In genomic region chr2:168168892-168169799, GRCm38 (mm10) we compare ENCODE assay signal across 8 mouse cellular contexts. TPM values are rescaled to one million over a fixed set of nuclear protein-coding genes. Genes with fewer than 3 reads are reported as not detected.
DNase-seq lines count a peak whose midpoint lies in the region; ATAC-seq lines count a peak whose summit lies in the region.

No protein-coding gene starts in this region.

- peak overlapping the region; percentile 56; the same call in 1 of the 2 replicates for H3K9ac ChIP-seq in lung, embryonic 16.5 days (ENCODE audit: low read length)

- peaks cover 17% of the 10 kb centered on the region for H3K36me3 ChIP-seq in erythroblast, embryonic 14.5 days (ENCODE audit: control insufficient read depth)
- H3K36me3 ChIP-seq in lung, embryonic 16.5 days (ENCODE audit: control insufficient read depth, insufficient read depth, low read length), result no peaks in the 10 kb centered on the region

- peaks cover 67% of the 10 kb centered on the region for H3K4me1 ChIP-seq in erythroblast, embryonic 14.5 days (ENCODE audit: control insufficient read depth)
- peaks cover 29% of the 10 kb centered on the region for H3K4me1 ChIP-seq in lung, embryonic 16.5 days (replicated peaks; ENCODE audit: control insufficient read depth, insufficient read depth, low read length)

- WGBS in lung, embryonic 16.5 days, result 32% methylated on average over 9 of the region's 9 CpGs

- ATAC-seq in erythroblast, adult 5-6 weeks (replicated peaks; ENCODE audit: low FRiP score, poor library complexity, severe bottlenecking), result no peak
- ATAC-seq in lung, embryonic 16.5 days (ENCODE audit: low read depth), result peak; percentile 66

- H3K27me3 ChIP-seq in erythroblast, embryonic 14.5 days (ENCODE audit: control insufficient read depth), result peaks cover under 1% of the 10 kb centered on the region; the same call in 1 of the 2 replicates
- H3K27me3 ChIP-seq in lung, embryonic 16.5 days (ENCODE audit: control insufficient read depth, insufficient read depth, low read depth, low read length), result no peaks in the 10 kb centered on the region

- peak overlapping the region; percentile 62 for H3K4me3 ChIP-seq in erythroblast, embryonic 14.5 days (replicated peaks)
- H3K4me3 ChIP-seq in lung, embryonic 16.5 days (ENCODE audit: low read length), result no peak overlapping the region

- DNase-seq in ZHBTc4 (ENCODE audit: low read depth, low spot score), result peak; percentile 68
- peak; percentile 53 for DNase-seq in kidney, adult 11 months
- DNase-seq in ovary, postnatal 10 days (ENCODE audit: low spot score), result no peak
- DNase-seq in thymus, postnatal 25 days, result no peak
- DNase-seq in layer of hippocampus, postnatal 14 days (ENCODE audit: low spot score in 2 of 2), result no peak

- H3K27ac ChIP-seq in lung, embryonic 16.5 days (ENCODE audit: low read length), result peak overlapping the region; percentile 71

- no peaks in the 10 kb centered on the region for H3K9me3 ChIP-seq in erythroblast, embryonic 14.5 days (ENCODE audit: control insufficient read depth, low read length)
- no peaks in the 10 kb centered on the region for H3K9me3 ChIP-seq in lung, embryonic 16.5 days (ENCODE audit: control insufficient read depth, low read length)

- peak overlapping the region; percentile 47 for H3K4me2 ChIP-seq in lung, embryonic 16.5 days (ENCODE audit: low read depth, low read length)

RNA-seq across cellular contexts. Expression of gene Adnp, which starts 37.8 kb away (rescaled TPM):
- 0.53 and 0.71 TPM in 2 replicates for polyA plus RNA-seq in erythroblast, embryonic 14.5 days (2012)
- 10.6 and 12.7 TPM in 2 replicates for total RNA-seq in erythroblast, adult 5-6 weeks (2015; ENCODE audit: low replicate concordance)
- total RNA-seq in erythroblast, adult 5-6 weeks (2017; ENCODE audit: low replicate concordance), result 0.17 and 5.4 TPM in 2 replicates
- polyA plus RNA-seq in lung, embryonic 16.5 days (2015; fragmentation: Nextera tagmentation; extraction: Ambion mirVana), result 1.3 and 1.8 TPM in 2 replicates
- 10 to 100 TPM; 99.3 to 99.9 TPM for total RNA-seq in layer of hippocampus, postnatal 14 days (2021)

Comparison
In these comparisons a context has a peak if more than half of its experiments do, and no peak if none do; other contexts are left out.
1. DNase-seq: peak in ZHBTc4 (single experiment) and kidney, adult 11 months (single experiment); none in ovary, postnatal 10 days (single experiment), thymus, postnatal 25 days (single experiment) and layer of hippocampus, postnatal 14 days (0 of 2).
2. RNA of gene Adnp, which starts 37.8 kb away (total RNA-seq): 99.3 to 99.9 TPM in layer of hippocampus, postnatal 14 days; 0.17 to 12.7 TPM in erythroblast, adult 5-6 weeks; every median in the first group is over 4 times any median in the second.